23 mouse cellular contexts compared by ENCODE assay signal in genomic region chr13:41671136-41671705, GRCm38 (mm10).
DNase-seq lines count a peak whose midpoint lies in the region; ATAC-seq and TF ChIP-seq lines count a peak whose summit lies in the region.
"Had no signal": no experiment of that assay in that cellular context is flagged by ENCODE, and none has a peak within 500 bp of the region (broad histone marks: within the 10 kb centered on the region; RNA-seq: fewer than 3 reads in every experiment).

No protein-coding gene starts in this region.

- no peaks in the 10 kb centered on the region for H3K27me3 ChIP-seq in heart, adult 2 months (ENCODE audit: control insufficient read depth, insufficient read depth, low read length)
- H3K27me3 ChIP-seq in heart, embryonic 16.5 days (ENCODE audit: control insufficient read depth, insufficient read depth, low read length) = no peaks in the 10 kb centered on the region
- H3K27me3 ChIP-seq: embryonic facial prominence, embryonic 13.5 days; limb, embryonic 13.5 days; liver, embryonic 12.5 days had no signal

- no peaks in the 10 kb centered on the region for H3K79me2 ChIP-seq in heart, adult 2 months (replicated peaks; ENCODE audit: control insufficient read depth, insufficient read depth, low read length)

- 81% methylated on average over 11 of the region's 11 CpGs for WGBS in heart, adult 2 months
- 81% methylated on average over 11 of the region's 11 CpGs for WGBS in heart, embryonic 16.5 days

- intact Hi-C loops in heart, adult 2 months (cut with DNase I) = no loop called here

- peaks cover 10% of the 10 kb centered on the region for H3K4me1 ChIP-seq in heart, adult 2 months (ENCODE audit: control insufficient read depth, insufficient read depth, low read length)
- peaks cover 23% of the 10 kb centered on the region for H3K4me1 ChIP-seq in heart, embryonic 16.5 days (ENCODE audit: control insufficient read depth, insufficient read depth, low read length)
- H3K4me1 ChIP-seq in cortical plate, adult 2 months (ENCODE audit: control insufficient read depth, insufficient read depth, low read length) = no peaks in the 10 kb centered on the region; the same call in 1 of the 2 replicates
- H3K4me1 ChIP-seq: embryonic facial prominence, embryonic 13.5 days; limb, embryonic 13.5 days; liver, embryonic 12.5 days had no signal

- no peak for ATAC-seq in heart, embryonic 16.5 days (replicated peaks; ENCODE audit: extremely low read depth, insufficient read depth, low FRiP score)
- ATAC-seq: forebrain, embryonic 14.5 days; liver, embryonic 12.5 days had no signal

- no peak for TF ChIP-seq CTCF in heart, adult 2 months (IDR thresholded peaks at IDR 0.05)
- no peak for TF ChIP-seq CTCF in cortical plate, adult 2 months (IDR thresholded peaks at IDR 0.05; ENCODE audit: extremely low read depth, insufficient read depth, low read length)

- no peaks in the 10 kb centered on the region for H3K9me3 ChIP-seq in heart, embryonic 16.5 days (replicated peaks; ENCODE audit: control insufficient read depth, low read length)
- H3K9me3 ChIP-seq: embryonic facial prominence, embryonic 13.5 days; limb, embryonic 13.5 days; liver, embryonic 12.5 days; midbrain, embryonic 10.5 days had no signal

- no peak for DNase-seq in heart, adult 2 months
- DNase-seq in heart, adult 18-20 months = no peak
- DNase-seq in heart, adult 9 months (ENCODE audit: low spot score in 2 of 2) = no peak
- DNase-seq in CD4-positive helper T cell, adult 2 months (ENCODE audit: low read depth, low spot score) = peak; percentile 19
- no peak for DNase-seq in cerebellum, adult 8-10 months
- DNase-seq in kidney, adult 18-20 months = no peak
- DNase-seq: adrenal gland, adult 2 months; cerebellum, adult 11-12 months; cerebellum, postnatal 25 days; embryo, embryonic 11 days; kidney, adult 9 months; layer of hippocampus, postnatal 36 days; lung, adult 18-20 months; lung, postnatal 10 days had no signal

- no peak for TF ChIP-seq POLR2A in heart, adult 2 months (IDR thresholded peaks at IDR 0.05; ENCODE audit: insufficient read depth, low read depth, low read length)
- TF ChIP-seq POLR2A in cortical plate, adult 2 months (IDR thresholded peaks at IDR 0.05; ENCODE audit: extremely low read depth, insufficient read depth, low read length) = no peak

- no peak overlapping the region for H3K4me2 ChIP-seq in heart, embryonic 16.5 days (ENCODE audit: low read depth, low read length)
- H3K4me2 ChIP-seq: embryonic facial prominence, embryonic 13.5 days; hindbrain, embryonic 14.5 days; limb, embryonic 13.5 days; liver, embryonic 12.5 days had no signal

- H3K36me3 ChIP-seq in heart, adult 2 months (ENCODE audit: control insufficient read depth, insufficient read depth, low read length) = peaks cover 2% of the 10 kb centered on the region; the same call in 1 of the 2 replicates
- H3K36me3 ChIP-seq in heart, embryonic 16.5 days (ENCODE audit: control insufficient read depth, insufficient read depth) = no peaks in the 10 kb centered on the region
- H3K36me3 ChIP-seq: embryonic facial prominence, embryonic 13.5 days; limb, embryonic 13.5 days; liver, embryonic 12.5 days; midbrain, embryonic 10.5 days had no signal

- H3K9ac ChIP-seq in heart, adult 2 months (ENCODE audit: low read depth, low read length) = no peak overlapping the region
- H3K9ac ChIP-seq in heart, embryonic 16.5 days (ENCODE audit: low read length) = no peak overlapping the region
- H3K9ac ChIP-seq: embryonic facial prominence, embryonic 13.5 days; hindbrain, embryonic 14.5 days; limb, embryonic 13.5 days; liver, embryonic 12.5 days had no signal

- TF ChIP-seq EP300 in heart, adult 2 months (IDR thresholded peaks at IDR 0.05; ENCODE audit: insufficient read depth, low read depth, low read length) = no peak

- H3K4me3 ChIP-seq in heart, adult 2 months = no peak overlapping the region
- H3K4me3 ChIP-seq in heart, embryonic 16.5 days (ENCODE audit: low read length) = no peak overlapping the region
- H3K4me3 ChIP-seq in cortical plate, adult 2 months (ENCODE audit: insufficient read depth, low read length) = no peak overlapping the region
- H3K4me3 ChIP-seq: embryonic facial prominence, embryonic 13.5 days; limb, embryonic 13.5 days; liver, embryonic 12.5 days; midbrain, embryonic 10.5 days had no signal

- H3K27ac ChIP-seq in heart, adult 2 months = peak overlapping the region; percentile 41
- H3K27ac ChIP-seq in heart, embryonic 16.5 days (ENCODE audit: low read length) = peak overlapping the region; percentile 62
- peak overlapping the region; percentile 62 for H3K27ac ChIP-seq in cortical plate, adult 2 months (ENCODE audit: insufficient read depth, low read length)
- H3K27ac ChIP-seq: embryonic facial prominence, embryonic 13.5 days; hindbrain, embryonic 14.5 days; limb, embryonic 13.5 days; liver, embryonic 12.5 days; stomach, postnatal 0 days had no signal
